Mouse (Mus musculus) olfactory bulb, adult 2 months (tissue): ENCODE data around the gene Pstpip1. TPM values are rescaled to one million over a fixed set of nuclear protein-coding genes. Genes with fewer than 3 reads are reported as not detected.

Experiments used
- H3K27ac ChIP-seq: fragments of 200-500 bp; 2 replicates; pipeline ENCODE4 v1.5.1; 2012; ENCODE audit warnings: low read depth, low read length; ENCODE audit not compliant: insufficient read depth
- H3K4me1 ChIP-seq: fragments of 200-500 bp; 2 replicates; pipeline ENCODE4 v1.6.1; 2012; ENCODE audit warnings: low read length; ENCODE audit not compliant: control insufficient read depth, insufficient read depth
- H3K4me3 ChIP-seq: fragments of 200-500 bp; 2 replicates; pipeline ENCODE4 v1.5.1; 2012; ENCODE audit warnings: mild to moderate bottlenecking, low read depth, low read length, moderate library complexity; ENCODE audit not compliant: insufficient read depth
- CTCF ChIP-seq: fragments of 200-500 bp; IDR thresholded peaks from 2 replicates; pipeline ENCODE4 v1.5.1; 2012; ENCODE audit warnings: low read depth, mild to moderate bottlenecking, low read length, moderate library complexity; ENCODE audit not compliant: insufficient read depth
- POLR2A ChIP-seq: fragments of 200-500 bp; IDR thresholded peaks from 2 replicates; pipeline ENCODE4 v1.6.1; 2012; ENCODE audit warnings: mild to moderate bottlenecking, low read depth, low read length, moderate library complexity; ENCODE audit not compliant: insufficient read depth
- WGBS: fragments of 180-500 bp; shearing (Covaris S2); methylation state at CpG from one replicate; pipeline ENCODE4 v1.1.7; 2018; 5-methylcytosine and 5-hydroxymethylcytosine counted together
- polyA plus RNA-seq: library from polyadenylated mRNA; stranded (reverse); fragments of >200 nt; gene quantifications from 2 replicates; pipeline ENCODE4 v1.2.4, GENCODE M21; 2012; ENCODE audit warnings: low replicate concordance; ENCODE audit not compliant: missing spikeins, insufficient read depth, insufficient read length

Pstpip1 gene
- polyA plus RNA-seq: not detected in 2 replicates

- TF ChIP-seq CTCF: no peak
- TF ChIP-seq POLR2A: no peak
- Histone ChIP-seq H3K27ac (no peak within 1 kb of the TSS; the same call in 1 of the 2 replicates), H3K4me1 (peaks cover 8% of the 10 kb centered on the region), H3K4me3 (no peak within 1 kb of the TSS)
- 27% methylated on average over 22 of the region's 22 CpGs for WGBS
These were observed at the start of gene Pstpip1 for GRCm38 (mm10) chr9:56089778-56090520. Pstpip1 (plus strand) TSS chr9:56089962.

GRCm38 (mm10) chr9:56041372-56042180 lies 48.2 kb upstream of the Pstpip1 start, which contains the start of gene Rcn2:
Rcn2 (plus strand) TSS chr9:56041845.
- Histone ChIP-seq H3K4me1 (peaks cover 3% of the 10 kb centered on the region; the same call in 1 of the 2 replicates), H3K27ac (peak within 1 kb of the TSS; percentile 85), H3K4me3 (peak within 1 kb of the TSS; percentile 79)
- under 1% methylated on average over 49 of the region's 49 CpGs for WGBS
- TF ChIP-seq CTCF (no peak), POLR2A (peak; percentile 97)

- no peak for TF ChIP-seq CTCF
- TF ChIP-seq POLR2A: no peak
- under 1% methylated on average over 16 of the region's 16 CpGs for WGBS
These were observed 47.6 kb upstream of the Pstpip1 start for GRCm38 (mm10) chr9:56042181-56042621.

GRCm38 (mm10) chr9:56053796-56054195 lies 36.0 kb upstream of the Pstpip1 start:
- Histone ChIP-seq H3K27ac (peak overlapping the region; percentile 29; the same call in 1 of the 2 replicates), H3K4me3 (no peak overlapping the region), H3K4me1 (0 out of 2 replicates have a peak, but pooled peaks cover 2% of the 10 kb centered on the region)
- TF ChIP-seq CTCF (no peak), POLR2A (no peak)
- 28% methylated on average over 3 of the region's 3 CpGs for WGBS

More at GRCm38 (mm10) chr9:56042181-56042621, 47.6 kb upstream of the Pstpip1 start:
- H3K4me1 ChIP-seq: peaks cover 3% of the 10 kb centered on the region; the same call in 1 of the 2 replicates
- peak overlapping the region; percentile 85 for H3K27ac ChIP-seq
- peak overlapping the region; percentile 79 for H3K4me3 ChIP-seq

- H3K4me1 ChIP-seq: 0 out of 2 replicates have a peak, but pooled peaks cover 2% of the 10 kb centered on the region
- TF ChIP-seq POLR2A (no peak), CTCF (no peak)
- WGBS: 95% methylated on average over 6 of the region's 6 CpGs
- H3K4me3 ChIP-seq: no peak overlapping the region
- H3K27ac ChIP-seq: no peak overlapping the region
These were observed 33.6 kb upstream of the Pstpip1 start for GRCm38 (mm10) chr9:56056147-56056546.

- TF ChIP-seq CTCF (no peak), POLR2A (no peak)
- WGBS: 96% methylated on average over 5 of the region's 5 CpGs
- no peak overlapping the region for H3K4me3 ChIP-seq
These were observed 27.4 kb upstream of the Pstpip1 start for GRCm38 (mm10) chr9:56062336-56062735.

GRCm38 (mm10) chr9:56065011-56065410 lies 24.8 kb upstream of the Pstpip1 start:
- 70% methylated on average over 3 of the region's 3 CpGs for whole genome bisulfite sequencing
- Histone ChIP-seq H3K27ac (no peak overlapping the region), H3K4me1 (peaks cover 3% of the 10 kb centered on the region; the same call in 1 of the 2 replicates), H3K4me3 (no peak overlapping the region)
- TF ChIP-seq POLR2A (no peak), CTCF (no peak)

More at GRCm38 (mm10) chr9:56062336-56062735, 27.4 kb upstream of the Pstpip1 start:
- Histone ChIP-seq H3K4me1 (peaks cover 3% of the 10 kb centered on the region; the same call in 1 of the 2 replicates), H3K27ac (no peak overlapping the region)

- TF ChIP-seq CTCF (no peak), POLR2A (no peak)
- WGBS: 95% methylated on average over 4 of the region's 4 CpGs
- peaks cover 3% of the 10 kb centered on the region; the same call in 1 of the 2 replicates for H3K4me1 ChIP-seq
These were observed 21.8 kb upstream of the Pstpip1 start for GRCm38 (mm10) chr9:56067964-56068363.

GRCm38 (mm10) chr9:56068630-56069029 lies 21.1 kb upstream of the Pstpip1 start:
- H3K4me3 ChIP-seq: no peak overlapping the region
- 97% methylated on average over 1 of the region's 1 CpGs for WGBS
- H3K27ac ChIP-seq: no peak overlapping the region
- TF ChIP-seq POLR2A: no peak
- no peak for TF ChIP-seq CTCF
- H3K4me1 ChIP-seq: peaks cover 3% of the 10 kb centered on the region; the same call in 1 of the 2 replicates

More at GRCm38 (mm10) chr9:56067964-56068363, 21.8 kb upstream of the Pstpip1 start:
- Histone ChIP-seq H3K27ac (no peak overlapping the region), H3K4me3 (no peak overlapping the region)
